In genomic region chr17:72844393-72844792, GRCm38 (mm10) we compare ENCODE assay signal across 28 mouse cellular contexts.
"Had no signal": no experiment of that assay in that cellular context is flagged by ENCODE, and none has a peak within 500 bp of the region (broad histone marks: within the 10 kb centered on the region; RNA-seq: fewer than 3 reads in every experiment).

No protein-coding gene starts in this region.

- H3K36me3 ChIP-seq: forebrain, embryonic 10.5 days had no signal

- H3K27ac ChIP-seq: embryonic facial prominence, embryonic 10.5 days; embryonic facial prominence, embryonic 12.5 days; embryonic facial prominence, embryonic 13.5 days; embryonic facial prominence, embryonic 15.5 days; forebrain, embryonic 10.5 days; forebrain, embryonic 12.5 days; forebrain, embryonic 13.5 days; forebrain, embryonic 15.5 days had no signal

- H3K9me3 ChIP-seq: embryonic facial prominence, embryonic 10.5 days; embryonic facial prominence, embryonic 12.5 days; embryonic facial prominence, embryonic 13.5 days; embryonic facial prominence, embryonic 15.5 days; forebrain, embryonic 10.5 days; forebrain, embryonic 12.5 days; forebrain, embryonic 13.5 days; forebrain, embryonic 15.5 days had no signal

- H3K9ac ChIP-seq: embryonic facial prominence, embryonic 12.5 days; embryonic facial prominence, embryonic 13.5 days; embryonic facial prominence, embryonic 15.5 days; forebrain, embryonic 12.5 days; forebrain, embryonic 13.5 days; forebrain, embryonic 15.5 days; forebrain, postnatal 0 days had no signal

- ATAC-seq: forebrain, embryonic 13.5 days; forebrain, embryonic 14.5 days; forebrain, embryonic 15.5 days; forebrain, embryonic 16.5 days; forebrain, postnatal 0 days had no signal

- H3K4me3 ChIP-seq: embryonic facial prominence, embryonic 10.5 days; embryonic facial prominence, embryonic 12.5 days; embryonic facial prominence, embryonic 13.5 days; embryonic facial prominence, embryonic 15.5 days; erythroblast, embryonic 14.5 days; forebrain, embryonic 10.5 days; forebrain, embryonic 12.5 days; forebrain, embryonic 13.5 days; forebrain, embryonic 15.5 days; gastrocnemius, adult 2 months had no signal

- H3K27me3 ChIP-seq: embryonic facial prominence, embryonic 12.5 days; embryonic facial prominence, embryonic 13.5 days; embryonic facial prominence, embryonic 15.5 days; forebrain, embryonic 12.5 days; forebrain, embryonic 13.5 days; forebrain, embryonic 15.5 days had no signal

- H3K4me2 ChIP-seq: embryonic facial prominence, embryonic 12.5 days; embryonic facial prominence, embryonic 13.5 days; embryonic facial prominence, embryonic 15.5 days; forebrain, embryonic 12.5 days; forebrain, embryonic 13.5 days; forebrain, embryonic 15.5 days had no signal

- H3K4me1 ChIP-seq: embryonic facial prominence, embryonic 10.5 days; embryonic facial prominence, embryonic 12.5 days; embryonic facial prominence, embryonic 13.5 days; embryonic facial prominence, embryonic 15.5 days; forebrain, embryonic 10.5 days; forebrain, embryonic 12.5 days; forebrain, embryonic 13.5 days had no signal

- DNase-seq: cerebellum, adult 18-20 months; cerebellum, adult 2 months; cerebellum, adult 8-10 months; cerebellum, adult 9-10 months; cerebellum, adult 9-11 months; cerebellum, postnatal 10 days; cerebellum, postnatal 14 days; cerebellum, postnatal 25 days; cerebellum, postnatal 36 days; embryo, embryonic 11 days; forebrain, postnatal 0 days; gastrocnemius, adult 2 months; gastrocnemius, postnatal 10 days; gastrocnemius, postnatal 14 days; gastrocnemius, postnatal 25 days; gastrocnemius, postnatal 36 days; heart, adult 18-20 months had no signal
